Mouse (Mus musculus): ENCODE measurements around the gene Cap2.

GRCm38 (mm10) chr13:46674601-46675000 lies 173.0 kb downstream of the Cap2 start:
- TF ChIP-seq CTCF (IDR thresholded peaks at IDR 0.05 in 2 of 3, conservative IDR thresholded peaks at IDR 0.05 in 1 of 3; ENCODE audit: control insufficient read depth in 1 of 3, insufficient read depth in 1 of 3, low read depth in 2 of 3, low read length in 3 of 3, poor library complexity in 1 of 3, severe bottlenecking in 1 of 3) (no peak), TCF12 (IDR thresholded peaks at IDR 0.05; ENCODE audit: low read depth, low read length) (no peak), NELFE (IDR thresholded peaks at IDR 0.05; ENCODE audit: low read depth, low read length) (no peak), HCFC1 (IDR thresholded peaks at IDR 0.05; ENCODE audit: low read depth, low read length) (no peak), CHD2 (IDR thresholded peaks at IDR 0.05; ENCODE audit: low read length) (no peak), MAX (IDR thresholded peaks at IDR 0.05; ENCODE audit: low read length) (no peak)
